Mouse (Mus musculus) induced T-regulatory cell, adult 2 months (primary cell): Measurements from ENCODE around the gene Pcare.
"Not testable (repeated sequence)": the region's sequence is repeated elsewhere in the genome, so short reads cannot be mapped to it uniquely, and the experiment has no call there.

Experiments used
- DNase-seq: peaks from one replicate; pipeline ENCODE4 v3.0.0-alpha.2; 2012; ENCODE audit warnings: low read depth

Pcare gene

DNA sequence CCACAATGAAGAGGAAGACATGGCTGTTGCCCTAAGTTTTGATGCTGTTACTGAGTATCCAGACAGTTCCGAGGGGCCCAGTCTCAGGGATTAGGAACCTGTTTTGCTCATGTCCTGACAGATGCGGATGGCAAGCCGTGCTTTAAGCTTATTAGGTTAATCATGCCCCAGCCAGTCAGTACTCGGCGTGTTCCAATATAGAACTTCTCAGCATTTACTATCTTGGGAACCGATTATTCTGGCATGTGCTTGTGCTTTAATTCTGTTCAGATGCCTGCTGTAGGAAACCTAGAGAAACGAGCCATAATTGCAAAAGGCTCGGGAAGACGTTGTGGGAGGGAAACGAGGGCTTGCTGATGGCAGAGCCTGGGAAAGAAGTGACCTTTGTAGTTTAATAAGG lies at the start of gene Pcare:
TSS of gene Pcare (minus strand) at position 64 of the 400 bp plus-strand sequence.
- no peak for DNase-seq

- DNase-seq, result no peak
Measured at GRCm38 (mm10) chr17:71795521-71796205, 43.0 kb upstream of the Pcare start.

DNA sequence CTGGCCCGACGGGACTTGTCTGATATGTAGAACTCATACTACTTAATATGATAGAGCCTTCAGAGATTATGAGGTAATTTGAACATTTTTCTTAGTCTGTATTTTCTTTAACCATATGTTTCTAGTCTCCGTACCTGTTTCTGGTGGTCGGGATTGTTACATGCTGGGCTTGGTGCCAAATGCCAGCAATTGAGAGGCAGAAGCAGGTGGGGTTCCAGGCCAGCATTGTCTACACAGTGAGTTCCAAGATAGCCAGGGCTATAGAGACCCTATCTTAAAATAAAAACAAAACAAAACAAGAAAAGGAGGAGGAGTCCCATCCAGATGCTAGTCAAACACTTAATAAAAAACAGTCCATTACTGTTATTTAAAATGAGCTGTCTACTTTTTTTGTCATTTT lies 38.9 kb upstream of the Pcare start:
- DNase-seq, result no peak

DNA sequence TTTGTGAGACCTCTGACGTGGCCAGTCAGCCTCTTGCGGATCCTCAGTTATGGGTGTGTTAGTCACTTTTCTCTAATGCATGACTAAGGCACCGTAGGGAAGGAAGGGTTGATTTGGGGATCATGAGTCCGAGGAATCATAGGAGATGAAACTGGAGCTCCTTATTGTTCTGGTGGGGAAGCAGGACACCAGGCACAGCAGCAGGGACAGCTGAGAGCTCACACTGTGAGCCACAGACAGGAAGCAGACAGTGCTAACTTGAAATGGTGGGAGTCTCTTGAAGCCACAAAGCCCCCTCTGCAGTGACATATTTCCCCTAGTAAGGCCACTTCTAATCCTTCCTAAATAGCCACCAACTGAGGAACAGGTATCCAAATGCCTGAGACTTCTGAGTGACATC lies 38.4 kb upstream of the Pcare start:
- no peak for DNase-seq

- no peak for DNase-seq
Measured at GRCm38 (mm10) chr17:71786456-71786855, 33.8 kb upstream of the Pcare start.

GRCm38 (mm10) chr17:71783366-71783735 lies 30.7 kb upstream of the Pcare start:
- DNase-seq, result no peak

GRCm38 (mm10) chr17:71782699-71783365 lies 30.1 kb upstream of the Pcare start:
- DNase-seq, result no peak

- no peak for DNase-seq
Measured at GRCm38 (mm10) chr17:71782242-71782698, 29.6 kb upstream of the Pcare start.

DNA sequence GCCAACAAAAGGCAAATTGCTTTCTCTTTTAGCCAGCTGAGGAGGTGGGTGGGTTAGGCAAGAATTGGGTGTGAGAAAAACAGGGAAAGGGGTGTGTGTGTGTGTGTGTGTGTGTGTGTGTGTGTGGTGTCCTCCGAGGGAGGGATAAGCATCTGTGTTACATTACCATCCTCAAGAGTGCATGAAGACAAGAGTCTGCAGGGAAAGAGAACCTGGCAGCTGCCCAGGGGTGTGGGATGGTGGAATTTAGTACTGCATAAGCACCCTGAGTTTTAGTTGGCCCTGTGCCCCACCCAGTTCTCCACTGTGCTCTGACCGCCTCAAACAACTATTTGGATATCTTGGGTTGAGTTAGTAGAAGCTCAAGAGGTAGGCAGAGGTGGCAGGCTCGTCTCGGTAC lies 28.3 kb upstream of the Pcare start:
- DNase-seq, result no peak

- DNase-seq, result no peak
Measured at GRCm38 (mm10) chr17:71780490-71780889, 27.8 kb upstream of the Pcare start.

DNA sequence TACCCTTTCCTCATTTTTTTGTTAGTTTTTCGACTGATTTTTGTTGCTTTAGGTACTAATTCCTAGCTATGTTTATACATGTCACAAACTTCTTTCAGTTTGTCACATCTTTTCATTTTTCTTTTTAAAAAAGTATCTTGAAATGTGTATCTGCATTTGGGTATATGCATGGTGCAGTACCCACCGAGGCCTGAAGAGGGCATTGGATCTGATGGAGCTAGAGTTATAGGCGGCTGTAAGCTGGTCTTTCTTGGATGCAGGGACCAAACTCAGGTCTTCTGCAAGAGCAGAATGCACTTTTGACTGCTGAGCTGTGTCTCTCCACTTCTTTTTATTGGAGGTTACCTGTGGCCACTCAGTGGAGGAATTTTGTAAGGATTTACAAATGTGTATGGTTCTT lies 26.0 kb upstream of the Pcare start:
- peak; percentile 4 for DNase-seq

DNA sequence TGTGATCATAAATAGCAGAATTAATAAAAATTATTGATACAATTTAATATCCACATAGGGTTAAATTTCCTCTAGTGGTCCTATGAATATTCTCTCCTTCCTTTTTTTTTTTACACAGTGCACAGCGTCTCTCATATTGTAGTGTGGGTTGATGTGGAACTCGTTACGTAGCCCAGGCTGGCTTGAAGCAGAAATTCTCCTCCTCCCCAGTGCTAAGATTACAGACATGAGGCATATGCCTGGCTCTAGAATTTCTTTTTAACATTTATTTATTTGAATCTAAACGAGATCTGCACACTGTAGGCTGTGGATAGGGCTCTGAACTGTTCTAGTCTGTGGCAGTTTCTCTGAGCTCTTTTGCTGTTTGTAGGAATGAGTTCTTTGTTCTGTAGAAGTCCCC lies 22.6 kb upstream of the Pcare start:
- DNase-seq, result no peak

DNA sequence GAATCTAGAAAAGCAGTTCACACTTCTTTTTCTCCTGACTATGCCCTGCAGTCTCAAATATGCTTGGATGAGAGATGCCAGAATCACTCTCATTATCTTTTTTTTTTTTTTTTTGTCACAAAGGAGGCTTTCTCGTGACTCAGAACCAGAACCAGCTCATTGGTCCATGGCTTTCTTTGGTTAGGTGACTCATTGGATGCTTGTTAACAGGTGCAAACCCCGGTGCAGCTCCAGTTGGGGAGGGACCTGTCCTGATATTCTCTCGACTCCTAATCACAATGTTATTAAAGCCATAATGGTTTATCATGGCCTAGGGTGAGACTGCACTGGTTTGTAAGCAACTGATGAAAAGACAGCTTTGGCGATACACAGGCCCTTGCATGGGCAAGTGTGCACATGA lies 21.5 kb upstream of the Pcare start:
- DNase-seq, result no peak

GRCm38 (mm10) chr17:71770696-71771095 lies 18.0 kb upstream of the Pcare start:
- no peak for DNase-seq

DNA sequence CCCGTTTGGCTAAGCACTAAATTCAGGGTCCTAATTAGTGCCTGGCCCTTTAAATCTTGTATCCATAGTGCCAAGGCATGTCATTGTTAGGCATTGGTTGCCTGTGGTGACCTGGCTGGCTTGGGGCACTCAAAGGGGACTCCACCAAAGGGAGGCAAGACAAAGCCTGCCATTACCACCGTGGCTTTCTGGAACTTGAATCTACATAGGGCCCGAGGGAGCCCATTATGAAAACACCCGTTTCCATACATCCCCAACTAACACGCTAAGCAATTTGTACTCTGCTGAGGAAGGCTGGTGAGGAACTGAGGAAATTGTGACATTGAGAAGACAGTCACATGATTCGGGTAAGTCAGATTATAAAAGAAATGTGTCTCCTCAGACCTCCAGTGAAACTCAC lies 16.9 kb upstream of the Pcare start:
- no peak for DNase-seq

DNA sequence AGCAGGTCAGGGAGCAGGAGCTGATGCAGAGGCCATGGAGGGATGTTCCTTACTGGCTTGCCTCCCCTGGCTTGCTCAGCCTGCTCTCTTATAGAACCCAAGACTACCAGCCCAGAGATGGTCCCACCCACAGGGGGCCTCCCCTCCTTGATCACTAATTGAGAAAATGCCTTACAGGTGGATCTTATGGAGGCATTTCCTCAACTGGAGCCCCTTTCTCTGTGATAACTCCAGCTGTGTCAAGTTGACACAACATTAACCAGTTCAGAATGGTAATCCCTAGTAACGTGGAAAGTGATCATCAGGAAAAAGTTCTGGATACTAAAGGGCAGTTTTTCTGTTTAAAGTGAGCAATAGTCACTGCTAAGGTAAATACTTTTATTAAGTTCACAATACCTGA lies 15.5 kb upstream of the Pcare start, which contains the start of gene Clip4:
TSS of gene Clip4 (plus strand) at position 301 of the 400 bp plus-strand sequence.
- DNase-seq, result not testable (repeated sequence)

DNA sequence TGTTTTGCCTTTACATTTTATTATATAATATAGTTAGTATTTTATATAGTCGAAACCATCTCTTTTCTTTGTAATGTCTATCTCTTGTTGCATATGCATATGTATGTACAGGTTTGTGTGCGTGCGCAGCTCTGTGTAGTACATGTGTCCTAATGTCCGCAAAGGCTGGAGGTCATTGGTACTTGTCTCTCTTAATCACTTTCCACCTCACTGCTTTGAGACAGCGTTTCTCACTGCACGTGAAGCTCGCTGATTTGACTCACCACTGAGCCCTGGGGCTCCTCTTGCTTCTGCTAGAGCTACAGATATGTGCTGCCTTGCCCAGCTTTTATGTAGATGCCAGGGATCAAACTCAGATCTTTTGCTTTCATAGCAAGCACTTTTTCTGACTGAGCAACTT lies 7.8 kb upstream of the Pcare start:
- no peak for DNase-seq

GRCm38 (mm10) chr17:71749616-71750168 lies 3.0 kb downstream of the Pcare start:
- DNase-seq, result no peak

DNA sequence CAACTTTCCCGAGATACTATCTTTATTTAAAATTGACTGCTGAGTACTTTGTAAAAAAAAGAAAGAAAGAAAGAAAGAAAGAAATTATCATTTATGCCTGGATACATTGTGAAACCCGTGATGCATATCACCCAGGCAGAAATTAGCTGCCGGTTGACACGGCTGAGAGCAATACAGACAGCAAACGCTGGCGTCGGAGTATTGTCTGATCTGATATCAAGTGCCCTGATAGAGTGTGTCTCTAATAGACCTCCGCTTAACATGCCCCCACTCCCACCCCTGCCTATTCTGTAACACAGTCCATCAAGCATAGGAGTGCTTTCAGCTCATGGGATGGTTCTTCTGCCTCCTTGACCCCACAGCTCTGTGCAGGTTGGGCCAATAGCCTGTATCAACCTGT lies 5.1 kb downstream of the Pcare start:
- no peak for DNase-seq

DNA sequence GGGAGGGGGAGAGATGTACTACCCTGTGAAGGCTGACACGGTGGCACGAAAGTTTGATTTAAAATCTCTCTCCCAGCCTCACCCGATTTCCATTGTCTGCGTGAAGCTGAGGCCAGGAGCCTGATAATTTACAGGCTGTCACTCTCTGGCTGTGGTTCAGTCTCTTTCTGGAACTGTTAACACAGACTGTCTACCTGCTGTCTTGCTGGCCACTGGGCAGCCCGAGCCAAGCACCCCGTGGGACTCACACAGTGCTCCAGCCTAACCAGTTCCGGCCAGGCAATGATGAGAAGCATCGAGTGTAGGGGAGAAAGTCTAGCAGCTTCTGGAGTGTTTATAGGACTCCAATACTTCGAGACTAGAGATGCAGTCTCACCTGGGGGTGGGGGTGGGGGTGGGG lies 6.6 kb downstream of the Pcare start:
- no peak for DNase-seq

- no peak for DNase-seq
Measured at GRCm38 (mm10) chr17:71742935-71743334, 9.8 kb downstream of the Pcare start.

DNA sequence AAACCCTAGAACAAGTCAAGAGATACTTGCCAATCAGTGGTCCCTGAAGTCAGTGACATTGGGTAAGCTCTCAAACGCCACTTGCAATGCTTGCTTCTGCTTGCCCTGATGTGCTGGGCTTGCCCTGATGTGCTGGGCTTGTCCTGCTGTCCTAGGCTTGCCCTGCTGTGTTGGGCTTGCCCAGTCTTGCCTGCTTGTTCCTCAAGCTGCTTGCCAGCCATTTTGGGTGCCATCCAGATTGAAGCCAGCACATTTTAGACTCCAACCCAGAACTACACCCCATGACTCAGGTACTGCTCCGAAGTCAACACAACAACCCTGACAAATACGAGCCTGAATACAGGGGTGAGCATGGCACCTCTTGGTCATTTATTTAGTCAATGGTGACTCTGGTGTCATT lies 10.5 kb downstream of the Pcare start:
- DNase-seq, result no peak

GRCm38 (mm10) chr17:71736442-71736841 lies 16.3 kb downstream of the Pcare start:
- no peak for DNase-seq

DNA sequence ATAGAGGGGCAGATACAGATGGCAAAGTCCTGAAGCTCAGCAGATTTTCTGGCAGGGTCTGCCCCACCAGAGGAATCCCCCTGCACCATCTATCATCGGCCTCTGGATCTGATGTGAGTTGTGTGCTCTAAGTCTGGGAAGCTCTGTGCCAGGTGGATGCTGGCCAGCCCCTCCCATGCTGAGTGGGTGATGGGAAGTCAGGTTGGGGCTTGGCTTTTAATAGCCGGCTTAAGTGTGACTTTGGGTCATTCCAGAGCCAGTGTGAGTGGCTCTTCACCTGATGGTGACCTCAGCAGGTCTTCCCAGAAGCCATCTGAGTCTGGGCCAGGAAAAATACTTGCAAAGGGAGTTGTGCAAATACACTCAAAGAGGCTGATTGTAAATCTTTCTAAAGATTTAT lies 22.0 kb downstream of the Pcare start:
- no peak for DNase-seq
